Mouse (Mus musculus) megakaryocyte, adult 5-6 weeks (primary cell): ENCODE measurements at regions not wholly inside any gene's neighbourhood (a gene's known extent, or its start where the extent isn't known, plus 50 kb on each side); places are given as distances from the start of the nearest gene placed in this dataset.

Experiments
- ATAC-seq: 2 replicates; pipeline ENCODE4 v1.8.0; 2016; ENCODE audit warnings: mild to moderate bottlenecking, inconsistent platforms; ENCODE audit not compliant: poor library complexity, severe bottlenecking

GRCm38 (mm10) chr15:11578331-11578730 is 178.9 kb upstream of the Tars start:
- no peak for ATAC-seq

- ATAC-seq: no peak
Measured at GRCm38 (mm10) chr15:11574359-11574758, 174.9 kb upstream of the Tars start.

- ATAC-seq: no peak
Measured at GRCm38 (mm10) chr15:11573496-11573895, 174.0 kb upstream of the Tars start.

- ATAC-seq: no peak
Measured at GRCm38 (mm10) chr15:11572063-11572462, 172.6 kb upstream of the Tars start.

- ATAC-seq: no peak
Measured at GRCm38 (mm10) chr15:11565503-11566031, 166.1 kb upstream of the Tars start.

DNA sequence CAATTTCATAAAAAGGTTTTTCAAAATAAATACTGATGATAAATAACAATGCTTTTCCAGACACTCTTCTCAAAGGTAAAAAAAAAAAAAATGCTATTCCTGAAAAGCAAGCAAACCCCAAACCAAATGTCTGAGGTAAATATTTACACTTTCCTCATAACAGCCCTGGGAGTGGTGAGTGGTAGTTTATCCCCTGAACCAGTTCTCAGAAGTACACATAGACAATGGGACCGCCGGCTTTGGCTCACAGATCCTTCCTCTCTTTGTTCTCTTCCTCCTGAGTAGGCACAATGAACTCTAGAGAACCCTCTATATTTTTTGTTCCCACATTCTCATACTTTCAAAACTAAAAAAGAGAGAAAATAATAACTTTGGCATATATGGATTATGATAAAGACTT is 153.1 kb upstream of the Tars start:
- ATAC-seq: no peak

- no peak for ATAC-seq
Measured at GRCm38 (mm10) chr15:11552110-11552509, 152.6 kb upstream of the Tars start.

DNA sequence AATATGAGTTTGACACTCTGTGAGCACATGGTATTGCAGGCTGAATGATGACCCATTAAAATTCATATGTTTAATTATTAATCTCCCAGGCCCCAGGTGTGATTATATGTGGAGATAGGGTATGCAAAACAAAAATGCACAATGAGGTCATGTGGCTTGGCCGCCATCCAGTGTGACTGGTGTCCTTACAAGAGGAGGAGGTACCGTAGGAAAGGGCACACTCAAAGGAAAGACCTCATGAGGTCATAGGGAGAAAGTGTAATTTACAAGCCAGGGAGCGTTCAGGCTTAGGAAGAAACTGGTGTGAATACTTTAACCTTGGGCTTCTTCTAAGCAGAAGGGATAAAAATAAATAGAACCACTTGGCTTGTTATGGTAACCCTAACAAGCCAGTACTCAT is 140.0 kb upstream of the Tars start:
- no peak for ATAC-seq

DNA sequence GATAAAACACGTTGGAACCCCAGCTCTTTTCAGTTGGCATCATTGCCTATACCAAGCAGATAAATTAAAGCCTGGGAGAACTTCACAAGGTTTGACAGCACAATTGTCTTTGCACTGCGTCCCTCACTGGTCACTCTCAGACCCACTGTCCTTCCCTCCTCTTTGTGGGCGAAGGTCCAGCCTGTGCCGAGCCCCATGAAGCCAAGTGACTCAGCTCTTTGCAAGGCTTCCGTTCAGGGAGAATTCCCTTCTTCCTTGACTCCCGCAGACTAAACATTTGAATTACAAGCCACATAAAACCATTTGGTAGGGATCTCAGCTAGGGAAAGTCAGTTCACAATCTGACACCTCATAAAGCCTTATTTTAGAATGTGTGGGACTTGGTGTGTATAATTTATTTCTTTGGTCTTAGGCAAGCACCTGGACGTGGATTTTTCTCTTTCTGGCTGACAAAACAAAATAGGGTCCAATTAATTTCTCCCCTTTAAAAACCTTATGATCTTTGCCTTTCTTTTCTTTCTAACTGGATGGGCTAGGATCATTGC is 136.7 kb upstream of the Tars start:
- ATAC-seq: no peak

DNA sequence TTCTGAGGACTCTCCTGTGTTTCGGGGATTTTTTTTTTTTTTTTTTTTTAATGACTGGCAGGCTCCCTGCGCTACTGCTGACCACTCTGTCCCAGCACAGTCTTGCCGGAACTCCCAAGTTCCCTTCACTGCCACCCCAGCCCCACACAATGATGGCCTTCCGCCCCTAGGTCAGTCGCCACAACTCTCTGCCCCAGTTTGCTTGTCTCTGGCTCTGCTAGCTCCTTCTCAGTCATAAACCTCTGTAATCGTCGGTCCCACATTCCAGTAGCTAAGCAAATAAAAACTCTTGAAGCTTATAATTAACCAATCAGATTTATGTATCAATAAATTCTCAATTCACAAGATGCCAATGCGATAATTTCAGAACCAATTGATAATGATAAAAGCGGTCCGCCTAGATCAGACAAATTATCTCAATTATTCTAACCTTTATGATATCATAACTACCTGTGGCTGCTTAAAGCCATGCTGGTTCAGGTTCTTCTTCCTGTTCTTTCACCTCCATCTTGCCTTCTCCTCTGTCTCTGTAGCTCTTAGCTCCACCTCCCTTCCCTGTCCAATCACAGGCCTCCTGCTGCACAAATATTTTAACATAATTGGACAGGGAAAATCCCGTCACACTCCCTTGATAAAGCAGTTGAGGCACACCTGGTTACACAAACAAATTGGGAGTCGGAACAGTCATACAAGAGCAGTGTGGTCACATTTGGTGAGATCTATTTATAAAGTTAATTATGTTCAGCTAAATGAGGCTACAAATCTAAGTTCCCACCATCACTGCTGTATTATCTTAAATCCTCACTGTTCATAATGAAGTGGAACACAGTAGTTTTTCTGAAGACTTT is 135.2 kb upstream of the Tars start:
- no peak for ATAC-seq

DNA sequence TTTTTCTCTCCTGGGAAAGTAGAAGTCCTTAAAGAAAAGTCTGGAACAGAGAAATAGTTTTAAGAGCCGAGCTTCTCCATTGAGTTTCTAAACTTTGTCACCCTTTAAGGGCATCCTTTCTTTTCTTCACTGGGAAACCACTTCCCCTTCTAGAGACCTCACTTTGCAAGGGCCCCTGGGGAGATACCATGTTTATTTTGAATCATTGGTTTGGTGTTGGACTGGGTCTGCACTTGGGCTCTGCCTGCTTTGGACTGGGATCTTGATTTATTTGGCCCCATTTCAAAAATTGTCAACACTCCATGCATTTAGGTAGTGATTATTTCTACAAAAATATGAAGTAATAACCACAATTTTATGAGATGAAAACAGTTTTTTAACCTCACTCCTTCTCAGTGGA is 134.2 kb upstream of the Tars start:
- no peak for ATAC-seq

DNA sequence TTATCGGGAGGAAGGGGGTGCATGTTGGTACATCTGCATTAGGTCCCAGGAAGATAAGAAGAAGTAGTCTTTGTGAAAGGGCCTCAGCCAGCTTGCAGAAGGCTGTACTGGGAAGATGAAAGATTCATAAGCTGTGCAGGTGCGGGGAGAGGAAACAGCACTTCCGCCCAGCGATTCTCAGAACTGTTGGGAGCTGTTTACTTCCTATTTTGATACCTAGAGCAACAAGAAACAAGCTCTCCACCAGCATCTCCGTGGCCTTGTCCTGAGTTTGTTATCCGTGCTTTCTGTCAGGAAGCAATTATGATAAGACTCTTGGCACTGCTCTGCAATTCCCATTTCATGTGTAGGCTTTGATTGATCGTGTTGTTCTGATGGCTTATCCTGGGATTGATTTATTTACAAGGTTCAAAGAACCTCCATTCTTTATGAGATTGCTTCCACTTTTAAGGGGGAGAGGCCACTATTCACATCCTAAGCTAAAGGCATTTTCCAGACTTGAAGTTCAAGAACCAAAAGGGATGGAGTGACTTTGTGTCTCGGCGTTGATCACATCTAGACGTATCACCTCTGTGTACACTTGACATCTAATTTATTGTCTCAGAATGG is 133.6 kb upstream of the Tars start:
- ATAC-seq: peak; percentile 60; the same call in 1 of the 2 replicates

GRCm38 (mm10) chr15:11532536-11532935 is 133.1 kb upstream of the Tars start:
- ATAC-seq: no peak

DNA sequence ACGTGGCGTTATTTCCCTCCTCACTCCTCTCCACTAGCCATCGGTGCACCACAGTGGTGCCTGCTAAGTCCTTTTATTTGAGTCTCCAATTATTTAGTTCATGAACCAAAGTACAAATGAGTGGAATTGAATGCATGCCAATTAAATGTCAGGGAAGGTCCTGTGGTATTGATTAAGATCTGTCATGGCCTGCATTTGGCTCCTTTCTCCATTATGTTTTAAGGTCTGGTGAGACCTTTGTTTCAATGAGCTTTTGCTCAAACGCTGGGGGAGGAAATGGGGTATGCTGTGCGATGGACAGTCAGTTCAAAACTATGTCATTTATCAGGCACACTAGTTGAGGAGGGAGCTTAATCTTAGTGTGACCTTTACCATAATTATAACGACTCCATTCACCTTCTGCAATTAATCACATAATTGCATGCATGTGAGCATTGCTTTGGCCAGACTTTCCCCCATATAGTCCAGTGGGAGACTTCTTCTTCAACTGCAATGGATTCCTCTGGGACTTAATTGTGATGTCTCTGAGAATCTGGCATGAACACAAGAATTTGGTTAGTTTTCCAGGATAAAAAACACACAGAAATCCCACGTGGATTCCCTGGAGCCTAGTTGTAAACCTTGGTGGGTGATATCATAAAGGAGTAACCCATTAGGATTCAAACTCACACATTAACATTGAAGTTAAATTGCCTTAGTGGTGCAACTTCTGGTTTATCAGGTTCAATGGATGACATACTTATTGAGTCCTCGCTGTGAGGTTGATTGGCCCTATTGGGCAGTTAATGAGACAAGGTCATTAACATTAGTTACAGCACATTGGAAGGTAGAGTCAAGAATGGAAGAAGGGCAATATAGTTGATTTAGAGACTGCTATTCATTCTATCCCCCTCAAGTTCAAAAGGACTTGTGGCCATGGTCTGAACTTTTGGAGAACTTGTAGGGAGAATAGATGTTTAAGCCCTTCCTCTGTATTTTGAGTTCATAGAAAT is 130.7 kb upstream of the Tars start:
- no peak for ATAC-seq

- ATAC-seq: no peak
Measured at GRCm38 (mm10) chr15:11524337-11525106, 125.1 kb upstream of the Tars start.

DNA sequence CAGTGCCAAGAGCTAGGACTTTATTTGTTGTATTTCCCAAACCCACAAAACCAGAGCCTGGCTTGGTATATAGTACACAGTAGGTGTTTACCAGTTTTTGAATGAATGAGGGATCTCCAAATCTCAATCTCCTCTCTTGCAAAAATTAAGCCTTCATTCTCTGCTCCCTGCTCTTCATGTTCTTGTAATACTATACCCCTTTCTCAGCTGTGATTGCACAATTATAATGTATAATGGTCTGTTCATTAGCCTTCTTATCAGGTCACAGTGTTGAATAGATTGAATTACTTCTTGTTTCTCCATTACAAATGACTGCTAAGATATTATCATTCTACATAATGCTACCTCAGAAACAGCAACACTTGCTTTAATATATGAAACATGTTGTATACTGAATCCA is 119.1 kb upstream of the Tars start:
- ATAC-seq: no peak

GRCm38 (mm10) chr15:11517892-11518291 is 118.4 kb upstream of the Tars start:
- ATAC-seq: no peak

DNA sequence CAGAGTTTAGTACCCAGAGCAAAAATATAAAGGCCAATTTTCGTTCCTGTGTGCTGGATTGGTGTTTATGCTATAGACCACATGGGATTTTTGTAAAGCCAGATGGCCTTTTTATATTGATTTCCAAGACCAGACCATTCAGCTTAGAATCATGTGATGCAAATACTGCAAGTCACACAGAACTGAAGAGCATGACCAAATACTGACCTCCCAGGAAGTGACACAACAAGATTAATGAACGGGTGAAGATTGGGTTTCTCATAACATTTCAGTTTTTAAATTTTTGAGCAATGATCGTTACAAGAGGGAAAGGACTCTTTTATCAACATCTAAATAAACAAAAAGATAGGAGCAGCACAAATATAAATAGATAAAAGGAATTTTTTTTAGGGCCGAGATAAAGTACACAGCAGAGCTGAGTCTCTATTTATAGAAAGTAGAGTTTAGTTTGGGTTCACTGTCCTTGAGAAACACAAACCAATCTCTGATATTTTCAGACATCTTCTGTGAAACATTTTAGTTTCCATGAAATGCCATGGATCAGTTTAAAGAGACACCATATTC is 105.7 kb upstream of the Tars start:
- ATAC-seq: no peak

- ATAC-seq: no peak
Measured at GRCm38 (mm10) chr15:11496436-11496835, 97.0 kb upstream of the Tars start.

DNA sequence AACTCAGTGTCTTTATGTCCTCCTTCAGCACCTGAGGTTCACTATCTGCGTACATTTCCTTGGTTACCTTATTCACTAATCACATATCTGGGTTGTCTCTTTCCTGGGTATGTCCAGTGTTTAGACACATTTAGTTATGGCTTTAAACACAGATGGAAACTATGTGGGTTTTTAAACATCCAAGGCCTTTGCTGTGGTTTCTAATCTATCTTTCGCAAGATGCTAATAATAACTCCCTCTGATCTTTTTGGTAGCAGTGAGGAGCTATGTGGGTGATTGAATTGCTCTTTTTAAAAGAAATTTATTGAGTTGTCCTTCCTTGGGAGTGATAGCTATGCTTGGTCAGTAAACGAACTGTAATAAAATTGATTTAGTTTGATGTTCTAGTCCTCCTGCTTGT is 89.7 kb upstream of the Tars start:
- ATAC-seq: no peak
